Mouse (Mus musculus) ES-CJ7 (cell line): ENCODE data around the gene Nudt9.

Experiments
- DNase-seq: peaks from one replicate; pipeline ENCODE4 v3.0.0; 2011; ENCODE audit warnings: low read depth, low spot score

The Nudt9 gene

GRCm38 (mm10) chr5:104036686-104037085, 9.4 kb upstream of the Nudt9 start:
- DNase-seq: no peak

GRCm38 (mm10) chr5:104039154-104039932, 6.8 kb upstream of the Nudt9 start:
- peak; percentile 65 for DNase-seq

GRCm38 (mm10) chr5:104042906-104043305, 3.2 kb upstream of the Nudt9 start:
- DNase-seq: no peak

GRCm38 (mm10) chr5:104043704-104044103, 2.4 kb upstream of the Nudt9 start:
- no peak for DNase-seq

GRCm38 (mm10) chr5:104047200-104048105, 1.3 kb downstream of the Nudt9 start:
- no peak for DNase-seq

GRCm38 (mm10) chr5:104048139-104048538, 2.0 kb downstream of the Nudt9 start:
- DNase-seq: peak; percentile 43

GRCm38 (mm10) chr5:104052956-104053355, 6.8 kb downstream of the Nudt9 start:
- peak; percentile 77 for DNase-seq

- DNase-seq: no peak
Observed at GRCm38 (mm10) chr5:104054938-104055337, 8.8 kb downstream of the Nudt9 start.

- no peak for DNase-seq
Observed at GRCm38 (mm10) chr5:104055816-104056215, 9.7 kb downstream of the Nudt9 start.

GRCm38 (mm10) chr5:104056295-104056694, 10.2 kb downstream of the Nudt9 start:
- no peak for DNase-seq

- DNase-seq: peak; percentile 40
Observed at GRCm38 (mm10) chr5:104058021-104058420, 11.9 kb downstream of the Nudt9 start.

- no peak for DNase-seq
Observed at GRCm38 (mm10) chr5:104059628-104060027, 13.5 kb downstream of the Nudt9 start.

GRCm38 (mm10) chr5:104060429-104060828, 14.3 kb downstream of the Nudt9 start:
- no peak for DNase-seq

- peak; percentile 60 for DNase-seq
Observed at GRCm38 (mm10) chr5:104061936-104062772, 16.0 kb downstream of the Nudt9 start.

- no peak for DNase-seq
Observed at GRCm38 (mm10) chr5:104062773-104063551, 16.9 kb downstream of the Nudt9 start.

GRCm38 (mm10) chr5:104068751-104069150, 22.6 kb downstream of the Nudt9 start:
- peak; percentile 40 for DNase-seq

- DNase-seq: no peak
Observed at GRCm38 (mm10) chr5:104071048-104071447, 24.9 kb downstream of the Nudt9 start.

GRCm38 (mm10) chr5:104072272-104072886, 26.3 kb downstream of the Nudt9 start:
- peak; percentile 53 for DNase-seq

GRCm38 (mm10) chr5:104073602-104074001, 27.5 kb downstream of the Nudt9 start:
- no peak for DNase-seq

GRCm38 (mm10) chr5:104074388-104074787, 28.3 kb downstream of the Nudt9 start:
- peak; percentile 75 for DNase-seq
